Mouse (Mus musculus): Measurements from ENCODE around the gene Pip5k1a.
"Not testable (repeated sequence)": the region's sequence is repeated elsewhere in the genome, so short reads cannot be mapped to it uniquely, and the experiment has no call there.

Gene Pip5k1a

GRCm38 (mm10) chr3:95029953-95030352 is 76.8 kb downstream of the Pip5k1a start:
- peak; percentile 38 for DNase-seq

- not testable (repeated sequence) for DNase-seq
Measured at GRCm38 (mm10) chr3:95029291-95029827, 77.4 kb downstream of the Pip5k1a start.

GRCm38 (mm10) chr3:95028603-95029002 is 78.1 kb downstream of the Pip5k1a start:
- DNase-seq, result no peak

GRCm38 (mm10) chr3:95027701-95028100 is 79.0 kb downstream of the Pip5k1a start:
- DNase-seq, result peak; percentile 73

- DNase-seq, result peak; percentile 19
Measured at GRCm38 (mm10) chr3:95027057-95027645, 79.6 kb downstream of the Pip5k1a start.

- DNase-seq, result no peak
Measured at GRCm38 (mm10) chr3:95025202-95025601, 81.5 kb downstream of the Pip5k1a start.

- DNase-seq, result no peak
Measured at GRCm38 (mm10) chr3:95024551-95024950, 82.2 kb downstream of the Pip5k1a start.

- DNase-seq, result not testable (repeated sequence)
Measured at GRCm38 (mm10) chr3:95020956-95021355, 85.8 kb downstream of the Pip5k1a start.

- DNase-seq, result peak; percentile 27
Measured at GRCm38 (mm10) chr3:95018741-95019140, 88.0 kb downstream of the Pip5k1a start.

GRCm38 (mm10) chr3:95016532-95017056 is 90.1 kb downstream of the Pip5k1a start:
- no peak for DNase-seq

GRCm38 (mm10) chr3:95015891-95016531 is 90.7 kb downstream of the Pip5k1a start:
- peak; percentile 95 for DNase-seq

- DNase-seq, result peak; percentile 100
Measured at GRCm38 (mm10) chr3:95015337-95015872, 91.3 kb downstream of the Pip5k1a start, which contains the start of gene Zfp687. Gene Zfp687 (minus strand): TSS chr3:95015448.

- peak; percentile 56 for DNase-seq
Measured at GRCm38 (mm10) chr3:95014428-95015151, 92.1 kb downstream of the Pip5k1a start.

- DNase-seq, result no peak
Measured at GRCm38 (mm10) chr3:95013699-95014427, 92.9 kb downstream of the Pip5k1a start.

GRCm38 (mm10) chr3:95012982-95013381 is 93.7 kb downstream of the Pip5k1a start:
- DNase-seq, result no peak

- DNase-seq, result no peak
Measured at GRCm38 (mm10) chr3:95010396-95010795, 96.3 kb downstream of the Pip5k1a start.
